Mouse (Mus musculus): Measurements from ENCODE around the gene Sema6c. TPM values are rescaled to one million over a fixed set of nuclear protein-coding genes. Genes with fewer than 3 reads are reported as not detected.

The Sema6c gene
- polyA plus RNA-seq (2015; fragmentation: Nextera tagmentation; extraction: Ambion mirVana) = 1.0 and 1.3 TPM in 2 replicates

DNA sequence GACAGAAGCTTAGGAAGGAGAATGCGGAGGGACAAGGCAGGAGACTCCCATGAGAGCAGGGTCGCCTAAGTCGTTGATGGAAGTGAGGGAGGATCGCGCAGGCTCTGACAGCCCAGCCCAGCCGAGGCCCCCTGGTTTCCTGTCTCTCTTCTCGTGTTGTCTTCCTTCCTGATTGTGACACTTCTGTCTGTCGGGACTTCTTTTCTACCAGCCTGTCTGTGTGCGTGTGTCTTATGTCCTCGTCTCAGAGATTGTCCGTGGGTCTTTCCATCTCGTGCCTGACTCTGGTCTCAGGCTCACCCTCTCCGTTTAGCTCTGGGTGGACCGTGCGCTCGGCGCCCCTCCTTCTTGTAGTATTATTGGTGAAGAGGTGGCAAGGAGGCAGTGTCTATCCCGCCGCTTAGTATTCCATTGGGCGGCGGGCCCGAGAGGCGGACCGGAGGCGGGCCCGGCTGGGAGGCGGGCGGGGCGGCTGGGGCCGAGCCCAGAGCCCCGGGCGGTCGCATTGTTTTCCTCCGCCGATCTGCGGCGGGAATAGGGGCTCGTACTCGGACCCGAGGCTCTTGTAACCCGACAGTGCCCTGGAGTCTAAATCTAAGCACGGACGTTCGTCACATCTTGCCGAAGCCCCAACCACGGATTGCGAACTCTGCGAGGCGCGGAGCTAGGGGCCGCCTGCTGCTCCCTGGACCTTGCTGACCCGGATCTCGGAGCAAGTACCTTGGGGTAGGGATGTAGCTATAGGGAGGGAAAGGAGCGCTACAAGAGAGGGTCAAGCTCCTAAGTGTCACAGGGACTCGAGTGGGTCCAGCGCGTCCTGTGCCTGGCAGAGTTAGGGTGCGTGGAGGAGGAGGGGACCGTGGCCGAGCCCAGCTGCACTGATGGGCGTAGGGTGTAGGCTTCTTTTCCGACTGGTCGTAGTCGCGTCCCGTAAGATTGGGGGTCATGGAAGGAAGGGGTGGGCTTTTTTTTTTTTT, at the start of gene Sema6c:
Gene Sema6c, plus strand, starts transcription at position 471 of the 977 bp plus-strand sequence.
- Histone ChIP-seq H3K4me1 (replicated peaks; ENCODE audit: control insufficient read depth, insufficient read depth, low read length) (peaks cover 5% of the 10 kb centered on the region; the same call in 1 of the 2 replicates), H3K27ac (ENCODE audit: low read depth, low read length) (no peak within 1 kb of the TSS), H3K27me3 (replicated peaks; ENCODE audit: control insufficient read depth, insufficient read depth, low read length) (peaks cover 8% of the 10 kb centered on the region; the same call in 1 of the 2 replicates), H3K4me2 (replicated peaks; ENCODE audit: low read depth) (peak within 1 kb of the TSS; percentile 97), H3K36me3 (ENCODE audit: control insufficient read depth, insufficient read depth) (no peaks in the 10 kb centered on the region), H3K9ac (ENCODE audit: low read depth, low read length) (peak within 1 kb of the TSS; percentile 40; the same call in 1 of the 2 replicates), H3K4me3 (ENCODE audit: low read depth, low read length) (peak within 1 kb of the TSS; percentile 69), H3K9me3 (ENCODE audit: control insufficient read depth) (no peaks in the 10 kb centered on the region)
- WGBS = under 1% methylated on average over 66 of the region's 66 CpGs
- no peak for TF ChIP-seq CTCF (IDR thresholded peaks at IDR 0.05; ENCODE audit: low read depth)
- peak; percentile 93 for ATAC-seq

- H3K27me3 ChIP-seq (replicated peaks; ENCODE audit: control insufficient read depth, insufficient read depth, low read length) = no peaks in the 10 kb centered on the region
- H3K9me3 ChIP-seq (ENCODE audit: control insufficient read depth) = no peaks in the 10 kb centered on the region
- no peak for TF ChIP-seq CTCF (IDR thresholded peaks at IDR 0.05; ENCODE audit: low read depth)
- ATAC-seq = peak; percentile 59
- peak within 1 kb of the TSS; percentile 76 for H3K9ac ChIP-seq (ENCODE audit: low read depth, low read length)
- no peaks in the 10 kb centered on the region for H3K4me1 ChIP-seq (replicated peaks; ENCODE audit: control insufficient read depth, insufficient read depth, low read length)
- peak within 1 kb of the TSS; percentile 90 for H3K27ac ChIP-seq (ENCODE audit: low read depth, low read length)
- WGBS = under 1% methylated on average over 54 of the region's 54 CpGs
- H3K36me3 ChIP-seq (ENCODE audit: control insufficient read depth, insufficient read depth) = peaks cover 14% of the 10 kb centered on the region
- peak within 1 kb of the TSS; percentile 56 for H3K4me2 ChIP-seq (replicated peaks; ENCODE audit: low read depth)
- peak within 1 kb of the TSS; percentile 72 for H3K4me3 ChIP-seq (ENCODE audit: low read depth, low read length)
These were observed 49.1 kb upstream of the Sema6c start, which contains the start of gene Vps72 for GRCm38 (mm10) chr3:95110911-95111726. Vps72 (plus strand) TSS chr3:95111022.

DNA sequence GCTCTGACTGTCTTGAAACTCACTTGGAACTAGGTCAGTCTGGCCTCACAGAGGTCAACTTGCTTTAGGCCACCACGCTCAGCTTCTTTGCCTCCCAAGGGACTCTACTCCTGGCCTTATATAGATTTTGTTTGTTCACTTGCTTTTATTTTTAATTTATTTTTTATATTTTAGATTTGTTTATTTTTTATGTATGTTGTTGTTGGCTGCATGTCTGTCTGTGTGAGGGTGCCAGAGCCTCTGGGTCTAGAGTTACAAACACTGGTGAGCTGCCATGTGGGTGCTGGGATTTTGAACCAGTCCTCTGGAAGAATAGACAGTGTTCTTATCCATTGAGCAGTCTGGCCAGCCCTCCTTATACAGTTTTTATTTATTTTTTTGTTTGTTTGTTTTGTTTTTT, 47.5 kb upstream of the Sema6c start:
- H3K4me2 ChIP-seq (replicated peaks; ENCODE audit: low read depth) = no peak overlapping the region
- H3K36me3 ChIP-seq (ENCODE audit: control insufficient read depth, insufficient read depth) = peaks cover 15% of the 10 kb centered on the region
- no peaks in the 10 kb centered on the region for H3K9me3 ChIP-seq (ENCODE audit: control insufficient read depth)
- H3K4me1 ChIP-seq (replicated peaks; ENCODE audit: control insufficient read depth, insufficient read depth, low read length) = no peaks in the 10 kb centered on the region
- H3K27ac ChIP-seq (ENCODE audit: low read depth, low read length) = no peak overlapping the region
- no peak overlapping the region for H3K4me3 ChIP-seq (ENCODE audit: low read depth, low read length)
- no peak overlapping the region for H3K9ac ChIP-seq (ENCODE audit: low read depth, low read length)
- no peaks in the 10 kb centered on the region for H3K27me3 ChIP-seq (replicated peaks; ENCODE audit: control insufficient read depth, insufficient read depth, low read length)
- no peak for ATAC-seq
- TF ChIP-seq CTCF (IDR thresholded peaks at IDR 0.05; ENCODE audit: low read depth) = no peak
- 86% methylated on average over 1 of the region's 1 CpGs for WGBS

DNA sequence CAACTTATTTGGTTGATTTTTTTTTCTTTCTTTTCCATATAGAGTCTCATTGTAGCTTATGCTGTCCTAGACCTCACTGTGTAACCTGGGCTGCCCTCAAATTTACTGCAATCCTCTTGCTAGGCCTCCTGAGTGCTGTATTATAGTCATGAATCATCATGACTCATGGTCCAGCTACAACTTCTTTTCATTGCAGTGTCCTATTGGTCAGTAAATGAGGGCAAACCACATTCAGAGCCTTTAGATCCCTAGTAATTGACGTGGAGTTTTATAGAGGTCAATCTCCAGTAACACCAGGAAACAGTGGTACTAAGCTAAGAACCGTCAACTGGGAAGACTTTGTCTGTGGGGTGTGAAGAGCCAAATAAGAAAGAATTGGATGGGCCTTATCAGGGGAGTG, 42.5 kb upstream of the Sema6c start:
- H3K27me3 ChIP-seq (replicated peaks; ENCODE audit: control insufficient read depth, insufficient read depth, low read length) = no peaks in the 10 kb centered on the region
- H3K9ac ChIP-seq (ENCODE audit: low read depth, low read length) = no peak overlapping the region
- no peaks in the 10 kb centered on the region for H3K4me1 ChIP-seq (replicated peaks; ENCODE audit: control insufficient read depth, insufficient read depth, low read length)
- peaks cover 62% of the 10 kb centered on the region for H3K36me3 ChIP-seq (ENCODE audit: control insufficient read depth, insufficient read depth)
- H3K4me2 ChIP-seq (replicated peaks; ENCODE audit: low read depth) = no peak overlapping the region
- WGBS = 48% methylated on average over 2 of the region's 2 CpGs
- H3K27ac ChIP-seq (ENCODE audit: low read depth, low read length) = peak overlapping the region; percentile 2; the same call in 1 of the 2 replicates
- no peaks in the 10 kb centered on the region for H3K9me3 ChIP-seq (ENCODE audit: control insufficient read depth)
- H3K4me3 ChIP-seq (ENCODE audit: low read depth, low read length) = no peak overlapping the region
- TF ChIP-seq CTCF (IDR thresholded peaks at IDR 0.05; ENCODE audit: low read depth) = no peak
- peak; percentile 57; the same call in 1 of the 2 replicates for ATAC-seq

DNA sequence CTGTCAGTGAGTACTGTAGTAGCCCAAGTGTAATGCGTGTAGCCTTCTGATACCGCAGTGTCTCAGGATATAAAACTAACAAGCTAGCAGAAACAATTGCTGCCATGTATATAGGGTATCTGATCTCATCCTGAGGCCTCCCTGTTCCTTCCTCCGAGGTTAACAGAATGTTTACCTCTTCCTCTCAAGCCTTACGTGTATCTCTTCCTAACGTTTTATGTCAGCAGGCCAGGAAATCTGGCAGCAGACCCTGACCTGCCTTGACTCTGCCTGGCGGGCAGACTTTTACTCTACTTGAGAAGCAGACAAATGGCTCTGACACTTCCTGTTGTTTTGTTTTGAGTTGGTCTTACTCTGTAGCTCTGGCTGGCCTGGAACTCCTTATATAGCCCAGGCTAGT, 38.7 kb upstream of the Sema6c start:
- Histone ChIP-seq H3K27ac (ENCODE audit: low read depth, low read length) (no peak overlapping the region), H3K27me3 (replicated peaks; ENCODE audit: control insufficient read depth, insufficient read depth, low read length) (no peaks in the 10 kb centered on the region), H3K4me3 (ENCODE audit: low read depth, low read length) (no peak overlapping the region), H3K4me2 (replicated peaks; ENCODE audit: low read depth) (no peak overlapping the region), H3K36me3 (ENCODE audit: control insufficient read depth, insufficient read depth) (peaks cover 47% of the 10 kb centered on the region), H3K4me1 (replicated peaks; ENCODE audit: control insufficient read depth, insufficient read depth, low read length) (no peaks in the 10 kb centered on the region), H3K9me3 (ENCODE audit: control insufficient read depth) (no peaks in the 10 kb centered on the region), H3K9ac (ENCODE audit: low read depth, low read length) (no peak overlapping the region)
- TF ChIP-seq CTCF (IDR thresholded peaks at IDR 0.05; ENCODE audit: low read depth) = no peak
- no peak for ATAC-seq
- WGBS = 68% methylated on average over 6 of the region's 6 CpGs

- Histone ChIP-seq H3K4me3 (ENCODE audit: low read depth, low read length) (no peak within 1 kb of the TSS), H3K4me1 (replicated peaks; ENCODE audit: control insufficient read depth, insufficient read depth, low read length) (no peaks in the 10 kb centered on the region), H3K36me3 (ENCODE audit: control insufficient read depth, insufficient read depth) (peaks cover 46% of the 10 kb centered on the region), H3K9me3 (ENCODE audit: control insufficient read depth) (no peaks in the 10 kb centered on the region), H3K4me2 (replicated peaks; ENCODE audit: low read depth) (no peak within 1 kb of the TSS), H3K27me3 (replicated peaks; ENCODE audit: control insufficient read depth, insufficient read depth, low read length) (no peaks in the 10 kb centered on the region), H3K27ac (ENCODE audit: low read depth, low read length) (no peak within 1 kb of the TSS), H3K9ac (ENCODE audit: low read depth, low read length) (no peak within 1 kb of the TSS)
- WGBS = 55% methylated on average over 6 of the region's 6 CpGs
- no peak for ATAC-seq
- peak; percentile 71 for TF ChIP-seq CTCF (IDR thresholded peaks at IDR 0.05; ENCODE audit: low read depth)
These were observed 36.0 kb upstream of the Sema6c start, which contains the start of gene Tmod4 for GRCm38 (mm10) chr3:95124246-95124645. Tmod4 (plus strand) TSS chr3:95124476.
